Mouse (Mus musculus) erythroblast, embryonic 14.5 days (primary cell): ENCODE measurements around the gene Pik3c2g. TPM values are rescaled to one million over a fixed set of nuclear protein-coding genes. Genes with fewer than 3 reads are reported as not detected.
"Not testable (repeated sequence)": the region's sequence is repeated elsewhere in the genome, so short reads cannot be mapped to it uniquely, and the experiment has no call there.

ENCODE experiments used
- H3K27me3 ChIP-seq: 2 replicates; pipeline ENCODE4 v1.6.1; 2012; ENCODE audit warnings: inconsistent platforms; ENCODE audit not compliant: control insufficient read depth
- H3K36me3 ChIP-seq: 2 replicates; pipeline ENCODE4 v1.6.1; 2012; ENCODE audit warnings: mild to moderate bottlenecking, inconsistent platforms; ENCODE audit not compliant: control insufficient read depth
- H3K4me1 ChIP-seq: 2 replicates; pipeline ENCODE4 v1.6.1; 2012; ENCODE audit warnings: inconsistent platforms; ENCODE audit not compliant: control insufficient read depth
- H3K4me3 ChIP-seq: replicated peaks from 2 replicates; pipeline ENCODE3; 2012; ENCODE audit warnings: moderate library complexity, mild to moderate bottlenecking, inconsistent platforms
- H3K9me3 ChIP-seq: 2 replicates; pipeline ENCODE4 v1.6.1; 2012; ENCODE audit warnings: low read length, inconsistent platforms, mixed read lengths; ENCODE audit not compliant: control insufficient read depth
- GATA1 ChIP-seq: IDR thresholded peaks from 2 replicates; pipeline ENCODE4 v1.6.1; 2012; ENCODE audit warnings: low read length, inconsistent platforms, mixed read lengths
- TAL1 ChIP-seq: IDR thresholded peaks from 3 replicates; pipeline ENCODE4 v1.6.1; 2012; ENCODE audit warnings: low read length, inconsistent platforms, mixed read lengths
- polyA plus RNA-seq: library from polyadenylated mRNA; stranded (reverse); fragments of >175 nt; gene quantifications from 2 replicates; pipeline ENCODE4 v1.2.3, GENCODE M21; 2012

Pik3c2g gene
- polyA plus RNA-seq, 1 experiment = not detected

DNA sequence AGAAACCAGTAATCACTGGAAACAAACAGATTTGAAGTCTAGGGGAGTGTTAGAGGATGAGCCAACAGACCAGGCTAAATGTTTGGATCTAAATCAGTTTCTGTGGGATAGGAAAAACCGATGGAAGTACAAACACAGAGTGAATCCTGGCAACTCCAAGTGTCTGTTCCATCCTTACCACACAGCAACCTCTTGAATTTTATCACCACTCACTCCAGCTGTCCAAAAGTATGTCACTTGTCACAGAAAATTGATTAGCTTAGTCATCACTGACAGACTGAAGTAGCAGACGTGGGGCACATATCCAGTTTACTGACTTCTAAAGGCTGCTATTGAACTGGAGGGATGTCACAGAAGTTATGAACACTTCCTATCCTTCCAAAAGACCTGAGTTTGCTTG lies 347.8 kb downstream of the Pik3c2g start:
- Histone ChIP-seq H3K4me3 (no peak overlapping the region), H3K36me3 (no peaks in the 10 kb centered on the region), H3K9me3 (peaks cover 11% of the 10 kb centered on the region; the same call in 1 of the 2 replicates), H3K4me1 (no peaks in the 10 kb centered on the region), H3K27me3 (no peaks in the 10 kb centered on the region)
- no peak for TF ChIP-seq TAL1

DNA sequence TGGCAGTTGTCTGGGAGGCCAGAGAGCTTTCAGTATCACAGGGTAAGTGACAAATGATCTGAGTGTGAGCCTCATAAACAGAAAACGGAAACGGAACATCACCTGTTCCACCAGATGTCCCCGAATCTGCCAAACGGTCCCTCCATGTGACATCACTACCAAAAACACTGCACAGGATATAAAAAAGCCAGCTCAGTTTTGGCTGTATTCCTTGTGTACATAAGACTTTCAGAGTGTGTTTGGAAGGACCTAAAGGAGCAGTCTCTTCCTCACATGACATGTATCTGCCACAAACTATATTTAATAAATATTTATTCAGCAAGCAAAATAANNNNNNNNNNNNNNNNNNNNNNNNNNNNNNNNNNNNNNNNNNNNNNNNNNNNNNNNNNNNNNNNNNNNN lies 350.6 kb downstream of the Pik3c2g start:
- not testable (repeated sequence) for H3K4me3 ChIP-seq, H3K27me3 ChIP-seq, H3K4me1 ChIP-seq, H3K36me3 ChIP-seq
- H3K9me3 ChIP-seq = peaks cover 17% of the 10 kb centered on the region; the same call in 1 of the 2 replicates

DNA sequence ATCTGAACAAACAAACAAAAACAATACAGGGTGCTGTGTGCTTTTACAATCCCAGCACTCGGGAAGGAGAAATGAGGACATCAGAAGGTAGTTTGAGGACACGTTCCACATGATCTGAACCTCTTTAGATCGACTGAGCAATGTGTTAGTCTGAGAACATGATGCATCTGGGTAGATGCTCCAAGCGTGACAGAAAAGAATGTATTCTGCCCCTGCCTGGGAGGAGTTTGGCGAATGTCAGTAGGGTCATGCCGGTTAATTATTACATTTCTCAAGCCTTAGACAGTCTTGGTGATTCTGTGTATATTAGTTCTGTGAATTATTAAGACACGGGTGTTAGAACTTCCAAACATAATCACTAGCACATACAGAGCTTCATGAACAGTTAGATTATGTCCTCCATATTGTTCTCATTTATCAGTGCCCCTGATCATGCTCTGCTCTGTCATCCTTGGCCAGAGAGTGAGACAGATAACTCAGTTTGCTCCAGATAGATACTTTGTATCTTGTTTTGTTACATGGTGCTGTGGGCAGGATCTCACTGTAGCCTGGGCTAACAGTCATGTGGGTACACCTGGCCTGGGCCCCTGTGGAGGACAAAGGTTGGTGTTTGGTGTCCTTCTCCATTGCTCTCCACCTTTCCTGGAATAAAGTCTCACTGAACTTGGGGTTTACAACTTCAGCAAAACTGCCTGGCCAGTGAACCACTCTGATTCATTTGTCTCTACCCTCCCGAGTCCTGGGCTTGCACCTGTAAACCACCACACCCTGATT lies 360.3 kb downstream of the Pik3c2g start:
- no peaks in the 10 kb centered on the region for H3K36me3 ChIP-seq

DNA sequence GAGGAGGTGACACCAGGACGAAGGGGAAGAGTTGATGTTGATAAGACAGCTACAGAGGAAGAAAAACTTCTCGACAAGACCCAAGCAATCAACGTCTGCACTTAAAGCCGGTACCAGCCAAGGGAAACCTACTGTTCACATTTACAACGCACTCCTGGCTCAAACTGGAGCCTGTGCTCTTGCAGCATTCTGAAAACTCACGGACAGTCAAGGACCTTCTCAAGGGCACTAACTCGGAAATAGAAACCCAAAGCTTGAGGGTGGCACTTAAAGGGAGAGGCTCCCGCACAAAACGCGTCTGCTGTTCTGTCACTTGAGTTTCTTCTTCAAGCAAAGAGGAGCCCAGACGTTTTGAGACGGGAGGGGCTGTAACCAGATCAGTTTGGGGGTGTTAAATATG lies 366.6 kb downstream of the Pik3c2g start:
- H3K36me3 ChIP-seq = no peaks in the 10 kb centered on the region
- H3K4me3 ChIP-seq = no peak overlapping the region
- TF ChIP-seq TAL1 (no peak), GATA1 (no peak)
- H3K9me3 ChIP-seq = peaks cover 9% of the 10 kb centered on the region
- no peaks in the 10 kb centered on the region for H3K4me1 ChIP-seq
- H3K27me3 ChIP-seq = no peaks in the 10 kb centered on the region

More for the DNA sequence above, 360.3 kb downstream of the Pik3c2g start:
- TF ChIP-seq TAL1 (no peak), GATA1 (no peak)
- no peaks in the 10 kb centered on the region for H3K27me3 ChIP-seq
- no peak overlapping the region for H3K4me3 ChIP-seq
- H3K4me1 ChIP-seq = no peaks in the 10 kb centered on the region
- peaks cover 9% of the 10 kb centered on the region for H3K9me3 ChIP-seq

DNA sequence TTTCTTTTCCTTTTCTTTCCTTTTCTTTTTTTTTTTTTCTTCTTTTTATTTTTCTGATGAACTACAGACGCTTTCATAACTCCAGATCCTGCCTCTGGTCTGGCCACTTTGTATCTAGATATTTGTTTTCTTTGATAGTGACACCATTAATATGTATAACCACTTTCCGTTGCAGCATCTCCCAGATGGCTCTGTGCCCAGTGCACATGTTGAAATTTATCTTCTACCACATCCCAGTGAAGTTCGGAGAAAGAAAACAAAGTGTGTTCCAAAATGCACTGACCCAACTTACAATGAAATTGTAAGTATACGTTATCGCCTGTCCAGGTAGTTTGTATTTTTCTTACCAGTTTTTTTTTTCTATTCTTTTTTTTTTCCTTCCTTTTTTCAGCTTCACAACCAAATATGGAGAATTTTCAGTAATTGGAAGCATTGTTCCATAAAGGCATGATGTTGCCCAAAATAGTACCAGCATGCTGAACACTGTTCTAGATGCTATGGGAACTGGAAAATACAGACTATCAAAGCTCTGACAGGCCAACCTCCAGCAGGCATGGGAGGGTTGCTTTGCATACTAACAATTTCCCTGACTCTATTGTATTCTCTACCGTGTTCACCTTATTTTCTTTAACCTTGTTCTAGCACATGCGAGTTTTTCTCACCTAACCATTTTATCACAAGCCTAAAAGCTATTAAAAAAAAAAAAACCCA lies 370.7 kb downstream of the Pik3c2g start:
- H3K27me3 ChIP-seq = no peaks in the 10 kb centered on the region
- H3K9me3 ChIP-seq = peaks cover 12% of the 10 kb centered on the region
- H3K36me3 ChIP-seq = no peaks in the 10 kb centered on the region
- no peaks in the 10 kb centered on the region for H3K4me1 ChIP-seq
- TF ChIP-seq GATA1 (no peak), TAL1 (no peak)
- no peak overlapping the region for H3K4me3 ChIP-seq

DNA sequence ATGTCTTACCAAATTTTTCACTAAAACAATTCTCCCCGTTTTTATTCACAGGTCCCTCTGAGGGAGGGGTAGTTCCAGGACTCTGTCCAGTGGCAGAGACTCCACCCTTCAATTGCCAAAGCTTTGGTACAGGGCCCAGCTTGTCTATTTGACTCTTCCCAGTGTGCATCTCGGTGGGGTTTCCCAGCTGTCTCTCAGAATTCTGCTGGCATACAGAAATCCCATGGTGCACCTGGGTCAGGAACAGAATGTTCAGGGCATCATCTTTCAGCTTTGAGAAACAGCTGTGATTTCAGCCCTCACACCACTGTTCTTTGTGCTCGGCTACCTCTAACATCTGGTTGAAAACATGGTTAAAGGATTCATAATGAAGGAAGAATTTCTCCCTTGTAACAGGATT lies 376.8 kb downstream of the Pik3c2g start:
- TF ChIP-seq GATA1 (no peak), TAL1 (no peak)
- H3K4me3 ChIP-seq = no peak overlapping the region
- no peaks in the 10 kb centered on the region for H3K36me3 ChIP-seq
- peaks cover 7% of the 10 kb centered on the region; the same call in 1 of the 2 replicates for H3K9me3 ChIP-seq
- no peaks in the 10 kb centered on the region for H3K4me1 ChIP-seq
- no peaks in the 10 kb centered on the region for H3K27me3 ChIP-seq

DNA sequence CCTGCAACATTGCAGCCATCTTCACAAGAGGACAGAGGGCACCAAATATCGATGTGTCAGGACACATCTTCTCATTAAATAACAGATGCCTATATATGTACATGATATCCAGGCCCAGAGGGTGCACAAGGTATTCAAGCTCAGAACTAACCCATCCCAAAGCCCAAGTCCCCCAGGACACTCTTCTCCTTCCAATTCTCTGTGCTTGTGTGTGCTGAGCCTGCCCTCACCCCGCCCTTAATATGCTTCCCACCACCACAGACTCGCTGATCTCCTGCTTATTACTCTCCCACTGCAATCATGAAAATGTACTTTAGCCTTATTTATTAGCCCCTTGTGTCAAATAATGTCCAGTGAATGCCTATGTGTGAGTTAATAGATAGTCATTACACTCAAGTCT lies 377.9 kb downstream of the Pik3c2g start:
- Histone ChIP-seq H3K9me3 (peaks cover 2% of the 10 kb centered on the region; the same call in 1 of the 2 replicates), H3K4me1 (no peaks in the 10 kb centered on the region), H3K27me3 (no peaks in the 10 kb centered on the region), H3K36me3 (no peaks in the 10 kb centered on the region), H3K4me3 (no peak overlapping the region)
- TF ChIP-seq TAL1 (no peak), GATA1 (no peak)

DNA sequence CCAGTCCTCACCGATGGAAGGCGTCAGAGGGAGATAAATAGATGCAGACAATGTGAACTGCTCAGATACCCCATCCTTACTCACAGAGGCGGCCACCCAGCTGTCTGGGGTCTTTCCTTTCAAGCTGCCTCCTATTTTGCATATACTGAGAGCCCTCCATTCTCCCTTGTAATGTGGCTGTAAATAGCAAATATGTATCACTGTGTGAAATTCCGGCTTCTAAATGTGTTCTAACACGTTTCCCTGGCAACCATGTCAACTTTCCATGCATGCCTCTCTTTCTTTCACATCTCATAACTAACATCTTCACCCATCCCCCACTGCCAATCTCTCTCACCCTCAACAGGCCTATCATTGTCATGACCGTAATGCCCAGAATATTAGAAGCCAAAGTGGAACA lies 379.7 kb downstream of the Pik3c2g start:
- Histone ChIP-seq H3K27me3 (no peaks in the 10 kb centered on the region), H3K9me3 (peaks cover 12% of the 10 kb centered on the region; the same call in 1 of the 2 replicates), H3K4me1 (no peaks in the 10 kb centered on the region), H3K36me3 (no peaks in the 10 kb centered on the region), H3K4me3 (no peak overlapping the region)
- TF ChIP-seq GATA1 (no peak), TAL1 (no peak)

DNA sequence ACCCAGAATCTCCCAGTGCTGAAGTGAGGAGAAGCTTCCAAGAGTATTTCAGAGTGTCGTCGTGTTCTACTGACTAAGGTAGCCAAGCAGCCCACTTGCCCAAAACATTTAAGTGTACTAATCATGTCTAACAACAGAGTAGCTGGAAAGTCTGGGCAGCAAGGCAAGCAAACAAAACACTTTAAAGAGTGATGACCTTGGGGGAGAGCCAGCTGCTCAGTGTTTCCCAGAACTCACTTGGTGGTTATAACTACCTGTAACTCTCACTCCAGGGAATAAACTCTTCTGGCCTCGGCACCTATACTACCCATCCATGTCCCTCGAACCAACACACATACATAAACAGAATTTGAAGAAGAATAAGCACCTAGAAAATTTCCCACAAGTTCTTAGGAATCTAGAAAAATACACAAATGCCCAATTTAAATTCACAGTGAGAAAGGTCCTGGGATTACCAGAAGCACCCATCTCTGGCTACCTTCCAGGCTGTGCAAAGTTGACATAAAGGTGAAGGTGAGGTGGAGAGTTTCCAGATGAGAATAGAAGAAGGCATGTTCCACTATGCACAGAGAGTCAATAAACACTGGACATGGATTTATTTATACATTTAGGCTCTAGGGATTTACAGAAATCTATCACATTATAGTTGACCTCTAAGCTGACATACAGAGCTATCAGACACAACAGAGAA lies 384.7 kb downstream of the Pik3c2g start:
- no peaks in the 10 kb centered on the region for H3K4me1 ChIP-seq
- TF ChIP-seq GATA1 (no peak), TAL1 (no peak)
- peaks cover 12% of the 10 kb centered on the region; the same call in 1 of the 2 replicates for H3K9me3 ChIP-seq
- no peak overlapping the region for H3K4me3 ChIP-seq
- no peaks in the 10 kb centered on the region for H3K36me3 ChIP-seq
- H3K27me3 ChIP-seq = no peaks in the 10 kb centered on the region
